Mouse (Mus musculus) liver, embryonic 11.5 days (tissue): ENCODE data around the gene Dram1. TPM values are rescaled to one million over a fixed set of nuclear protein-coding genes. Genes with fewer than 3 reads are reported as not detected.

Experiments used
- ATAC-seq: fragments of 200-750 bp; cut with Nextera tagmentation; replicated peaks from 2 replicates; pipeline ENCODE4 v1.8.0; 2017; ENCODE audit warnings: moderate number of reproducible peaks, mild to moderate bottlenecking, moderate TSS enrichment, moderate library complexity; ENCODE audit not compliant: low FRiP score
- DNase-seq: peaks from one replicate; pipeline ENCODE4 v3.0.0-alpha.2; 2017; ENCODE audit warnings: low spot score
- H3K27ac ChIP-seq: fragments of 300-500 bp; sonication (generic); 2 replicates; pipeline ENCODE4 v1.5.1; 2014; ENCODE audit warnings: mild to moderate bottlenecking, low read depth, low read length, control low read depth
- H3K27me3 ChIP-seq: fragments of 300-500 bp; sonication (generic); replicated peaks from 2 replicates; pipeline ENCODE4 v1.6.1; 2014; ENCODE audit warnings: low read length, mixed read lengths; ENCODE audit not compliant: control insufficient read depth, insufficient read depth
- H3K36me3 ChIP-seq: fragments of 300-500 bp; sonication (generic); 2 replicates; pipeline ENCODE4 v1.6.1; 2014; ENCODE audit warnings: mild to moderate bottlenecking, low read length, moderate library complexity, mixed read lengths; ENCODE audit not compliant: control insufficient read depth, insufficient read depth
- H3K4me1 ChIP-seq: fragments of 300-500 bp; sonication (generic); replicated peaks from 2 replicates; pipeline ENCODE4 v1.6.1; 2014; ENCODE audit warnings: low read length, mixed read lengths; ENCODE audit not compliant: control insufficient read depth, insufficient read depth
- H3K4me2 ChIP-seq: fragments of 300-500 bp; sonication (generic); 2 replicates; pipeline ENCODE4 v1.6.1; 2014; ENCODE audit warnings: mild to moderate bottlenecking, control low read depth, moderate library complexity
- H3K4me3 ChIP-seq: fragments of 300-500 bp; sonication (generic); 2 replicates; pipeline ENCODE4 v1.5.1; 2014; ENCODE audit warnings: low read depth, low read length, control low read depth
- H3K9ac ChIP-seq: fragments of 300-500 bp; sonication (generic); 2 replicates; pipeline ENCODE4 v1.6.1; 2014; ENCODE audit warnings: low read depth, low read length, control low read depth
- H3K9me3 ChIP-seq: fragments of 300-500 bp; sonication (generic); 2 replicates; pipeline ENCODE4 v1.6.1; 2016; ENCODE audit warnings: low read length, inconsistent platforms, mixed read lengths; ENCODE audit not compliant: control insufficient read depth
- WGBS: fragments of 180-500 bp; shearing (Covaris S2); extraction: QIAGEN DNeasy Blood & Tissue Kit; methylation state at CpG from one replicate; pipeline ENCODE4 v1.1.7; 2014; 5-methylcytosine and 5-hydroxymethylcytosine counted together
- polyA plus RNA-seq: library from polyadenylated mRNA; unstranded; fragments of >200 nt; fragmentation: Nextera tagmentation; extraction: Ambion mirVana; gene quantifications from 2 replicates; pipeline ENCODE4 v1.2.1, GENCODE M21; 2014

The Dram1 gene
- polyA plus RNA-seq, 1 experiment from 2014 or later: 0.99 TPM

- no peak overlapping the region for H3K27ac ChIP-seq
- DNase-seq: no peak
- 60% methylated on average over 2 of the region's 2 CpGs for WGBS
- no peaks in the 10 kb centered on the region for H3K9me3 ChIP-seq
- no peak overlapping the region for H3K4me2 ChIP-seq
- no peak overlapping the region for H3K9ac ChIP-seq
- ATAC-seq: no peak
- no peaks in the 10 kb centered on the region for H3K4me1 ChIP-seq
- no peaks in the 10 kb centered on the region for H3K27me3 ChIP-seq
- no peaks in the 10 kb centered on the region; the same call in 1 of the 2 replicates for H3K36me3 ChIP-seq
- H3K4me3 ChIP-seq: no peak overlapping the region
Observed at GRCm38 (mm10) chr10:88409751-88410150, 30.9 kb upstream of the Dram1 start.

GRCm38 (mm10) chr10:88407875-88408631, 29.2 kb upstream of the Dram1 start:
- Histone ChIP-seq H3K36me3 (no peaks in the 10 kb centered on the region), H3K9ac (no peak overlapping the region), H3K27ac (no peak overlapping the region), H3K4me3 (no peak overlapping the region), H3K9me3 (no peaks in the 10 kb centered on the region), H3K4me2 (no peak overlapping the region), H3K4me1 (no peaks in the 10 kb centered on the region), H3K27me3 (no peaks in the 10 kb centered on the region)
- ATAC-seq (no peak), DNase-seq (no peak)
- 89% methylated on average over 12 of the region's 12 CpGs for WGBS

- Histone ChIP-seq H3K4me1 (no peaks in the 10 kb centered on the region), H3K9me3 (no peaks in the 10 kb centered on the region), H3K4me3 (no peak overlapping the region), H3K9ac (no peak overlapping the region), H3K27ac (no peak overlapping the region), H3K36me3 (no peaks in the 10 kb centered on the region), H3K27me3 (no peaks in the 10 kb centered on the region), H3K4me2 (no peak overlapping the region)
- 85% methylated on average over 7 of the region's 7 CpGs for WGBS
- no peak for ATAC-seq
- no peak for DNase-seq
Observed at GRCm38 (mm10) chr10:88405812-88406211, 26.9 kb upstream of the Dram1 start.

GRCm38 (mm10) chr10:88404220-88404619, 25.3 kb upstream of the Dram1 start:
- DNase-seq (no peak), ATAC-seq (no peak)
- Histone ChIP-seq H3K36me3 (no peaks in the 10 kb centered on the region), H3K27ac (no peak overlapping the region), H3K4me1 (no peaks in the 10 kb centered on the region), H3K9me3 (no peaks in the 10 kb centered on the region), H3K4me3 (no peak overlapping the region), H3K9ac (no peak overlapping the region), H3K27me3 (no peaks in the 10 kb centered on the region), H3K4me2 (no peak overlapping the region)
- WGBS: 71% methylated on average over 6 of the region's 6 CpGs

GRCm38 (mm10) chr10:88403021-88403420, 24.1 kb upstream of the Dram1 start:
- Histone ChIP-seq H3K4me1 (no peaks in the 10 kb centered on the region), H3K4me2 (no peak overlapping the region), H3K27ac (no peak overlapping the region), H3K9me3 (no peaks in the 10 kb centered on the region), H3K27me3 (no peaks in the 10 kb centered on the region), H3K36me3 (no peaks in the 10 kb centered on the region), H3K9ac (no peak overlapping the region), H3K4me3 (no peak overlapping the region)
- no peak for ATAC-seq
- WGBS: 91% methylated on average over 4 of the region's 4 CpGs
- no peak for DNase-seq

- 83% methylated on average over 5 of the region's 5 CpGs for WGBS
- Histone ChIP-seq H3K36me3 (no peaks in the 10 kb centered on the region), H3K4me3 (no peak overlapping the region), H3K27me3 (no peaks in the 10 kb centered on the region), H3K27ac (no peak overlapping the region), H3K4me1 (no peaks in the 10 kb centered on the region), H3K4me2 (no peak overlapping the region), H3K9me3 (no peaks in the 10 kb centered on the region), H3K9ac (no peak overlapping the region)
- no peak for ATAC-seq
- no peak for DNase-seq
Observed at GRCm38 (mm10) chr10:88399271-88399670, 20.4 kb upstream of the Dram1 start.

- Histone ChIP-seq H3K36me3 (no peaks in the 10 kb centered on the region), H3K4me2 (no peak overlapping the region), H3K9ac (no peak overlapping the region), H3K9me3 (no peaks in the 10 kb centered on the region), H3K4me1 (no peaks in the 10 kb centered on the region), H3K4me3 (no peak overlapping the region), H3K27ac (no peak overlapping the region), H3K27me3 (no peaks in the 10 kb centered on the region)
- 77% methylated on average over 6 of the region's 6 CpGs for WGBS
- ATAC-seq: no peak
- no peak for DNase-seq
Observed at GRCm38 (mm10) chr10:88398668-88399243, 19.9 kb upstream of the Dram1 start.

GRCm38 (mm10) chr10:88392181-88392847, 13.4 kb upstream of the Dram1 start:
- no peak overlapping the region for H3K9ac ChIP-seq

More at GRCm38 (mm10) chr10:88392181-88392847, 13.4 kb upstream of the Dram1 start:
- DNase-seq (no peak), ATAC-seq (no peak)
- H3K4me2 ChIP-seq: no peak overlapping the region
- H3K27me3 ChIP-seq: no peaks in the 10 kb centered on the region
- no peak overlapping the region for H3K4me3 ChIP-seq
- no peak overlapping the region for H3K27ac ChIP-seq
- H3K9me3 ChIP-seq: no peaks in the 10 kb centered on the region
- H3K4me1 ChIP-seq: peaks cover 17% of the 10 kb centered on the region
- no peaks in the 10 kb centered on the region for H3K36me3 ChIP-seq
- WGBS: 85% methylated on average over 9 of the region's 9 CpGs
